Mouse (Mus musculus) heart, postnatal 0 days (tissue): ENCODE measurements around the gene Fyb.

Experiments
- CTCF ChIP-seq: IDR thresholded peaks from 2 replicates; pipeline ENCODE4 v1.5.1; 2016; ENCODE audit warnings: antibody characterized with exemption, control low read depth, low read depth
- EP300 ChIP-seq: IDR thresholded peaks from 2 replicates; pipeline ENCODE4 v1.6.1; 2016; ENCODE audit warnings: antibody characterized with exemption, low read depth

DNA sequence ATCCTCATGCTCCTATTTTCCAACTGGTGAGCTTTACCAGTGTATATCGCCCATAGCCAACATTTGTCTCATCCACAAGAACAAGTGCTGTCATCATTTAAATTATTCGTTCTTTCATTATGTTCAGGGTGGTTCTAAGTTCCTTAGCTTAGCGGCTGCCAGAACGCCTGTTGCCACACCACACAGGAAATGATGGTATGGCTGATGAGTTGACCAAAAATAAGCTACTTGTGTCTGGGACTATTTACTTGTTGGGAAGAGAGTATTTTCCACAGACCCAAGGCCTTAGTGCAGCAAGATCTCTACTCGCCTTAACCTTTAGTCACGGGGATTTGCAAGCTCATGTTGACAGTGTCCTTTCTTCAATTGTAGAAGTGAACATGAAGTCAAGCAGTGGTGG, 34.3 kb downstream of the Fyb start:
- TF ChIP-seq CTCF (no peak), EP300 (no peak)
